Mouse (Mus musculus): ENCODE measurements around the gene Eif5. TPM values are rescaled to one million over a fixed set of nuclear protein-coding genes. Genes with fewer than 3 reads are reported as not detected.

Eif5 gene
- polyA plus RNA-seq, 1 experiment = 91.1 TPM

- peaks cover 12% of the 10 kb centered on the region; the same call in 1 of the 2 replicates for H3K4me1 ChIP-seq (ENCODE audit: control insufficient read depth, insufficient read depth, low read length)
- H3K4me3 ChIP-seq (ENCODE audit: insufficient read depth, low read depth, low read length) = no peak overlapping the region
- H3K36me3 ChIP-seq (ENCODE audit: control insufficient read depth, insufficient read depth, low read length) = peaks cover 10% of the 10 kb centered on the region
- H3K27me3 ChIP-seq (replicated peaks; ENCODE audit: control insufficient read depth, insufficient read depth, low read length) = no peaks in the 10 kb centered on the region
- no peak for TF ChIP-seq POLR2A (IDR thresholded peaks at IDR 0.05; ENCODE audit: low read depth, low read length)
- no peak for TF ChIP-seq CTCF (conservative IDR thresholded peaks at IDR 0.05; ENCODE audit: insufficient read depth, insufficient read length, low read depth, low read length)
- peak overlapping the region; percentile 18; the same call in 1 of the 2 replicates for H3K27ac ChIP-seq (ENCODE audit: insufficient read depth, low read depth, low read length)
- 48% methylated on average over 5 of the region's 5 CpGs for WGBS
- DNase-seq = no peak
Observed at GRCm38 (mm10) chr12:111535762-111536161, 2.1 kb upstream of the Eif5 start.

- Histone ChIP-seq H3K27me3 (replicated peaks; ENCODE audit: control insufficient read depth, insufficient read depth, low read length) (no peaks in the 10 kb centered on the region), H3K4me1 (ENCODE audit: control insufficient read depth, insufficient read depth, low read length) (peaks cover 12% of the 10 kb centered on the region; the same call in 1 of the 2 replicates), H3K36me3 (ENCODE audit: control insufficient read depth, insufficient read depth, low read length) (peaks cover 11% of the 10 kb centered on the region), H3K4me3 (ENCODE audit: insufficient read depth, low read depth, low read length) (peak overlapping the region; percentile 97), H3K27ac (ENCODE audit: insufficient read depth, low read depth, low read length) (peak overlapping the region; percentile 98)
- WGBS = 14% methylated on average over 4 of the region's 4 CpGs
- TF ChIP-seq CTCF (conservative IDR thresholded peaks at IDR 0.05; ENCODE audit: insufficient read depth, insufficient read length, low read depth, low read length) (no peak), POLR2A (IDR thresholded peaks at IDR 0.05; ENCODE audit: low read depth, low read length) (no peak)
- DNase-seq = peak; percentile 50
Observed at GRCm38 (mm10) chr12:111536746-111537145, 1.1 kb upstream of the Eif5 start.

- Histone ChIP-seq H3K27ac (ENCODE audit: insufficient read depth, low read depth, low read length) (peak overlapping the region; percentile 98), H3K36me3 (ENCODE audit: control insufficient read depth, insufficient read depth, low read length) (peaks cover 16% of the 10 kb centered on the region), H3K4me3 (ENCODE audit: insufficient read depth, low read depth, low read length) (peak overlapping the region; percentile 97), H3K27me3 (replicated peaks; ENCODE audit: control insufficient read depth, insufficient read depth, low read length) (no peaks in the 10 kb centered on the region), H3K4me1 (ENCODE audit: control insufficient read depth, insufficient read depth, low read length) (peaks cover 12% of the 10 kb centered on the region; the same call in 1 of the 2 replicates)
- no peak for DNase-seq
- under 1% methylated on average over 22 of the region's 22 CpGs for WGBS
- TF ChIP-seq CTCF (conservative IDR thresholded peaks at IDR 0.05; ENCODE audit: insufficient read depth, insufficient read length, low read depth, low read length) (no peak), POLR2A (IDR thresholded peaks at IDR 0.05; ENCODE audit: low read depth, low read length) (no peak)
Observed at GRCm38 (mm10) chr12:111537341-111537740, 475 bp upstream of the Eif5 start.

- H3K4me1 ChIP-seq (ENCODE audit: control insufficient read depth, insufficient read depth, low read length) = peaks cover 12% of the 10 kb centered on the region; the same call in 1 of the 2 replicates
- DNase-seq = peak; percentile 92
- under 1% methylated on average over 109 of the region's 111 CpGs for WGBS
Observed at GRCm38 (mm10) chr12:111538292-111539040, 650 bp downstream of the Eif5 start.

GRCm38 (mm10) chr12:111539041-111539345, 1.2 kb downstream of the Eif5 start:
- 2% methylated on average over 18 of the region's 18 CpGs for WGBS
- no peak for DNase-seq
- Histone ChIP-seq H3K27ac (ENCODE audit: insufficient read depth, low read depth, low read length) (peak overlapping the region; percentile 81), H3K36me3 (ENCODE audit: control insufficient read depth, insufficient read depth, low read length) (peaks cover 22% of the 10 kb centered on the region), H3K27me3 (replicated peaks; ENCODE audit: control insufficient read depth, insufficient read depth, low read length) (no peaks in the 10 kb centered on the region), H3K4me3 (ENCODE audit: insufficient read depth, low read depth, low read length) (peak overlapping the region; percentile 70), H3K4me1 (ENCODE audit: control insufficient read depth, insufficient read depth, low read length) (peaks cover 12% of the 10 kb centered on the region; the same call in 1 of the 2 replicates)
- no peak for TF ChIP-seq POLR2A (IDR thresholded peaks at IDR 0.05; ENCODE audit: low read depth, low read length)
- TF ChIP-seq CTCF (conservative IDR thresholded peaks at IDR 0.05; ENCODE audit: insufficient read depth, insufficient read length, low read depth, low read length) = no peak

More at GRCm38 (mm10) chr12:111538292-111539040, 650 bp downstream of the Eif5 start:
- Histone ChIP-seq H3K27me3 (replicated peaks; ENCODE audit: control insufficient read depth, insufficient read depth, low read length) (no peaks in the 10 kb centered on the region), H3K27ac (ENCODE audit: insufficient read depth, low read depth, low read length) (peak overlapping the region; percentile 81), H3K36me3 (ENCODE audit: control insufficient read depth, insufficient read depth, low read length) (peaks cover 21% of the 10 kb centered on the region), H3K4me3 (ENCODE audit: insufficient read depth, low read depth, low read length) (peak overlapping the region; percentile 70)
- TF ChIP-seq POLR2A (IDR thresholded peaks at IDR 0.05; ENCODE audit: low read depth, low read length) (no peak), CTCF (conservative IDR thresholded peaks at IDR 0.05; ENCODE audit: insufficient read depth, insufficient read length, low read depth, low read length) (no peak)

GRCm38 (mm10) chr12:111547070-111547469, 9.3 kb downstream of the Eif5 start:
- DNase-seq = peak; percentile 71
- no peaks in the 10 kb centered on the region for H3K27me3 ChIP-seq (replicated peaks; ENCODE audit: control insufficient read depth, insufficient read depth, low read length)
- no peak overlapping the region for H3K4me3 ChIP-seq (ENCODE audit: insufficient read depth, low read depth, low read length)
- H3K4me1 ChIP-seq (ENCODE audit: control insufficient read depth, insufficient read depth, low read length) = peaks cover 5% of the 10 kb centered on the region; the same call in 1 of the 2 replicates
- peak overlapping the region; percentile 84 for H3K27ac ChIP-seq (ENCODE audit: insufficient read depth, low read depth, low read length)
- 54% methylated on average over 3 of the region's 3 CpGs for WGBS
- peaks cover 22% of the 10 kb centered on the region for H3K36me3 ChIP-seq (ENCODE audit: control insufficient read depth, insufficient read depth, low read length)
- TF ChIP-seq CTCF (conservative IDR thresholded peaks at IDR 0.05; ENCODE audit: insufficient read depth, insufficient read length, low read depth, low read length) (no peak), POLR2A (IDR thresholded peaks at IDR 0.05; ENCODE audit: low read depth, low read length) (no peak)

GRCm38 (mm10) chr12:111548555-111549289, 10.9 kb downstream of the Eif5 start:
- H3K36me3 ChIP-seq (ENCODE audit: control insufficient read depth, insufficient read depth, low read length) = peaks cover 15% of the 10 kb centered on the region
- no peak overlapping the region for H3K4me3 ChIP-seq (ENCODE audit: insufficient read depth, low read depth, low read length)
- TF ChIP-seq CTCF (conservative IDR thresholded peaks at IDR 0.05; ENCODE audit: insufficient read depth, insufficient read length, low read depth, low read length) (no peak), POLR2A (IDR thresholded peaks at IDR 0.05; ENCODE audit: low read depth, low read length) (no peak)
- H3K4me1 ChIP-seq (ENCODE audit: control insufficient read depth, insufficient read depth, low read length) = peaks cover 9% of the 10 kb centered on the region; the same call in 1 of the 2 replicates
- DNase-seq = no peak
- 49% methylated on average over 2 of the region's 2 CpGs for WGBS
- H3K27me3 ChIP-seq (replicated peaks; ENCODE audit: control insufficient read depth, insufficient read depth, low read length) = no peaks in the 10 kb centered on the region
- H3K27ac ChIP-seq (ENCODE audit: insufficient read depth, low read depth, low read length) = no peak overlapping the region
